Mouse (Mus musculus): ENCODE measurements around the gene Socs3. TPM values are rescaled to one million over a fixed set of nuclear protein-coding genes. Genes with fewer than 3 reads are reported as not detected.

Socs3 gene
- polyA plus RNA-seq, 1 experiment: not detected

- 96% methylated on average over 4 of the region's 4 CpGs for WGBS
- TF ChIP-seq CTCF (IDR thresholded peaks at IDR 0.05; ENCODE audit: insufficient read depth, low read depth, low read length): no peak
- no peak for TF ChIP-seq POLR2A (IDR thresholded peaks at IDR 0.05; ENCODE audit: insufficient read depth, low read depth, low read length)
- H3K27ac ChIP-seq (ENCODE audit: insufficient read depth, low read depth, low read length): no peak overlapping the region
- peaks cover 40% of the 10 kb centered on the region for H3K4me1 ChIP-seq (ENCODE audit: control insufficient read depth, insufficient read depth, low read length)
- no peak overlapping the region for H3K4me3 ChIP-seq (ENCODE audit: insufficient read depth, low read depth, low read length)
These were observed 28.5 kb upstream of the Socs3 start for GRCm38 (mm10) chr11:117998356-117998755.

GRCm38 (mm10) chr11:117997085-117997484, 27.2 kb upstream of the Socs3 start:
- 95% methylated on average over 2 of the region's 2 CpGs for WGBS
- H3K4me1 ChIP-seq (ENCODE audit: control insufficient read depth, insufficient read depth, low read length): peaks cover 49% of the 10 kb centered on the region
- no peak overlapping the region for H3K27ac ChIP-seq (ENCODE audit: insufficient read depth, low read depth, low read length)
- H3K4me3 ChIP-seq (ENCODE audit: insufficient read depth, low read depth, low read length): no peak overlapping the region
- TF ChIP-seq POLR2A (IDR thresholded peaks at IDR 0.05; ENCODE audit: insufficient read depth, low read depth, low read length) (no peak), CTCF (IDR thresholded peaks at IDR 0.05; ENCODE audit: insufficient read depth, low read depth, low read length) (no peak)

DNA sequence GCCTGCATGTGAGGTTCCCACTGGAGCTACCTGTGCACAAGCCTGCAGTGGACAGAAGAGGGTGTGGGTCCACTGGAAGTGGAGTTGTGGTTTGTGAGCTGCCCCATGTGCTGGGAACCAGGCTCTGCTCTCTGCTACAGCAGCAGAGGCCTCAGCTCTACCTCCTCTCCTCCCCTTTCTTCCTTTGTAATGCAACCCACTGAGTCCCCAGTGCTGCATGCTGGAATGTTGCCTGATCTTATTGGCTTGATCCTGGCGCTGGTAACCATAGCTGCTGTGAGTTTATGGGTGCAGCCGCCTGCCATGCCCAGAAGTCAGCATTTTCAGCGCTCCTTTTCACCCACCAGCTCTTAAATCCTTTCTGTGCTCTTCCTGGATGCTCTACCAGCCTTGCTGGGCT, 26.2 kb upstream of the Socs3 start:
- TF ChIP-seq POLR2A (IDR thresholded peaks at IDR 0.05; ENCODE audit: insufficient read depth, low read depth, low read length) (no peak), CTCF (IDR thresholded peaks at IDR 0.05; ENCODE audit: insufficient read depth, low read depth, low read length) (no peak)
- 31% methylated on average over 3 of the region's 3 CpGs for WGBS
- Histone ChIP-seq H3K4me1 (ENCODE audit: control insufficient read depth, insufficient read depth, low read length) (peaks cover 51% of the 10 kb centered on the region), H3K4me3 (ENCODE audit: insufficient read depth, low read depth, low read length) (no peak overlapping the region), H3K27ac (ENCODE audit: insufficient read depth, low read depth, low read length) (no peak overlapping the region)

- no peak overlapping the region for H3K4me3 ChIP-seq (ENCODE audit: insufficient read depth, low read depth, low read length)
- WGBS: 45% methylated on average over 3 of the region's 3 CpGs
- no peak overlapping the region for H3K27ac ChIP-seq (ENCODE audit: insufficient read depth, low read depth, low read length)
- TF ChIP-seq CTCF (IDR thresholded peaks at IDR 0.05; ENCODE audit: insufficient read depth, low read depth, low read length) (no peak), POLR2A (IDR thresholded peaks at IDR 0.05; ENCODE audit: insufficient read depth, low read depth, low read length) (no peak)
- H3K4me1 ChIP-seq (ENCODE audit: control insufficient read depth, insufficient read depth, low read length): peaks cover 50% of the 10 kb centered on the region
These were observed 25.8 kb upstream of the Socs3 start for GRCm38 (mm10) chr11:117995661-117996060.

GRCm38 (mm10) chr11:117995255-117995654, 25.4 kb upstream of the Socs3 start:
- no peak for TF ChIP-seq POLR2A (IDR thresholded peaks at IDR 0.05; ENCODE audit: insufficient read depth, low read depth, low read length)
- Histone ChIP-seq H3K4me3 (ENCODE audit: insufficient read depth, low read depth, low read length) (no peak overlapping the region), H3K4me1 (ENCODE audit: control insufficient read depth, insufficient read depth, low read length) (peaks cover 49% of the 10 kb centered on the region), H3K27ac (ENCODE audit: insufficient read depth, low read depth, low read length) (no peak overlapping the region)
- 37% methylated on average over 2 of the region's 2 CpGs for WGBS

GRCm38 (mm10) chr11:117994250-117995057, 24.6 kb upstream of the Socs3 start:
- H3K4me3 ChIP-seq (ENCODE audit: insufficient read depth, low read depth, low read length): no peak overlapping the region
- WGBS: 40% methylated on average over 9 of the region's 9 CpGs
- no peak overlapping the region for H3K27ac ChIP-seq (ENCODE audit: insufficient read depth, low read depth, low read length)
- peaks cover 51% of the 10 kb centered on the region for H3K4me1 ChIP-seq (ENCODE audit: control insufficient read depth, insufficient read depth, low read length)
- TF ChIP-seq POLR2A (IDR thresholded peaks at IDR 0.05; ENCODE audit: insufficient read depth, low read depth, low read length): no peak

- no peak overlapping the region for H3K4me3 ChIP-seq (ENCODE audit: insufficient read depth, low read depth, low read length)
- peaks cover 52% of the 10 kb centered on the region for H3K4me1 ChIP-seq (ENCODE audit: control insufficient read depth, insufficient read depth, low read length)
- TF ChIP-seq CTCF (IDR thresholded peaks at IDR 0.05; ENCODE audit: insufficient read depth, low read depth, low read length) (no peak), POLR2A (IDR thresholded peaks at IDR 0.05; ENCODE audit: insufficient read depth, low read depth, low read length) (no peak)
- H3K27ac ChIP-seq (ENCODE audit: insufficient read depth, low read depth, low read length): no peak overlapping the region
- 78% methylated on average over 14 of the region's 14 CpGs for WGBS
These were observed 23.6 kb upstream of the Socs3 start for GRCm38 (mm10) chr11:117993190-117994175.

- 71% methylated on average over 9 of the region's 9 CpGs for WGBS
These were observed 21.9 kb upstream of the Socs3 start for GRCm38 (mm10) chr11:117991502-117992470.

More at GRCm38 (mm10) chr11:117991502-117992470, 21.9 kb upstream of the Socs3 start:
- H3K4me3 ChIP-seq (ENCODE audit: insufficient read depth, low read depth, low read length): no peak overlapping the region
- peaks cover 52% of the 10 kb centered on the region for H3K4me1 ChIP-seq (ENCODE audit: control insufficient read depth, insufficient read depth, low read length)
- TF ChIP-seq POLR2A (IDR thresholded peaks at IDR 0.05; ENCODE audit: insufficient read depth, low read depth, low read length) (no peak), CTCF (IDR thresholded peaks at IDR 0.05; ENCODE audit: insufficient read depth, low read depth, low read length) (no peak)
- H3K27ac ChIP-seq (ENCODE audit: insufficient read depth, low read depth, low read length): no peak overlapping the region
